ENCODE assay signal across 7 mouse cellular contexts in genomic region chrX:48343966-48344642, GRCm38 (mm10). TPM values are rescaled to one million over a fixed set of nuclear protein-coding genes. Genes with fewer than 3 reads are reported as not detected.
DNase-seq lines count a peak whose midpoint lies in the region; ATAC-seq and TF ChIP-seq lines count a peak whose summit lies in the region.

No protein-coding gene starts in this region.

- peak overlapping the region; percentile 68 for H3K9ac ChIP-seq in forebrain, embryonic 16.5 days (replicated peaks; ENCODE audit: low read depth, low read length)
- H3K9ac ChIP-seq in neural tube, embryonic 14.5 days (replicated peaks; ENCODE audit: low read depth, low read length): peak overlapping the region; percentile 47

- TF ChIP-seq POLR2A in bone marrow macrophage, adult 2 months (IDR thresholded peaks at IDR 0.05; ENCODE audit: borderline replicate concordance, low read depth, low read length): no peak

- peak; percentile 16 for DNase-seq in left cerebral cortex, postnatal 4 days
- no peak for DNase-seq in left cerebral cortex, adult 9 months (ENCODE audit: low spot score in 2 of 2)
- DNase-seq in liver: peak; percentile 27
- no peak for DNase-seq in urinary bladder, postnatal 36 days (ENCODE audit: low spot score in 2 of 2)

- H3K4me3 ChIP-seq in bone marrow macrophage, adult 2 months (ENCODE audit: insufficient read depth, low read length): peak overlapping the region; percentile 89
- H3K4me3 ChIP-seq in forebrain, embryonic 16.5 days (replicated peaks; ENCODE audit: low read length): peak overlapping the region; percentile 68
- H3K4me3 ChIP-seq in neural tube, embryonic 14.5 days (ENCODE audit: low read depth, low read length): peak overlapping the region; percentile 46

- peak overlapping the region; percentile 55 for H3K4me2 ChIP-seq in forebrain, embryonic 16.5 days (ENCODE audit: low read length)
- H3K4me2 ChIP-seq in neural tube, embryonic 14.5 days (ENCODE audit: low read depth, low read length): peak overlapping the region; percentile 47

- H3K4me1 ChIP-seq in bone marrow macrophage, adult 2 months (ENCODE audit: control insufficient read depth, insufficient read depth, low read length): no peaks in the 10 kb centered on the region
- H3K4me1 ChIP-seq in forebrain, embryonic 16.5 days (replicated peaks; ENCODE audit: control insufficient read depth, insufficient read depth, low read length): peaks cover 12% of the 10 kb centered on the region
- no peaks in the 10 kb centered on the region for H3K4me1 ChIP-seq in neural tube, embryonic 14.5 days (ENCODE audit: control insufficient read depth, insufficient read depth, low read length)

- whole genome bisulfite sequencing in forebrain, embryonic 16.5 days: 21% methylated on average over 29 of the region's 30 CpGs
- 17% methylated on average over 30 of the region's 30 CpGs for WGBS in neural tube, embryonic 14.5 days

- H3K9me3 ChIP-seq in forebrain, embryonic 16.5 days (ENCODE audit: control insufficient read depth, low read length): no peaks in the 10 kb centered on the region
- no peaks in the 10 kb centered on the region for H3K9me3 ChIP-seq in neural tube, embryonic 14.5 days (ENCODE audit: control insufficient read depth, low read length)

- ATAC-seq in forebrain, embryonic 16.5 days: peak; percentile 13
- ATAC-seq in neural tube, embryonic 14.5 days (ENCODE audit: low read depth): peak; percentile 29

- no peak overlapping the region for H3K27ac ChIP-seq in bone marrow macrophage, adult 2 months (ENCODE audit: insufficient read depth, low read depth, low read length)
- peak overlapping the region; percentile 82 for H3K27ac ChIP-seq in forebrain, embryonic 16.5 days (ENCODE audit: low read length)
- peak overlapping the region; percentile 55; the same call in 1 of the 2 replicates for H3K27ac ChIP-seq in neural tube, embryonic 14.5 days (ENCODE audit: low read depth, low read length)

- intact Hi-C loops in left cerebral cortex, postnatal 4 days (cut with DNase I): no loop called here

- no peak for TF ChIP-seq CTCF in bone marrow macrophage, adult 2 months (IDR thresholded peaks at IDR 0.05; ENCODE audit: low read depth, low read length)

- H3K27me3 ChIP-seq in forebrain, embryonic 16.5 days (replicated peaks; ENCODE audit: control insufficient read depth, insufficient read depth, low read length): no peaks in the 10 kb centered on the region
- H3K27me3 ChIP-seq in neural tube, embryonic 14.5 days (ENCODE audit: control insufficient read depth, insufficient read depth, low read length): no peaks in the 10 kb centered on the region

- no peaks in the 10 kb centered on the region for H3K36me3 ChIP-seq in forebrain, embryonic 16.5 days (ENCODE audit: control insufficient read depth, insufficient read depth)
- H3K36me3 ChIP-seq in neural tube, embryonic 14.5 days (ENCODE audit: control insufficient read depth, insufficient read depth, low read length): no peaks in the 10 kb centered on the region

RNA-seq across cellular contexts. Expression of gene Bcorl1, which starts 2.9 kb away (rescaled TPM):
- total RNA-seq in left cerebral cortex, postnatal 4 days (2021): 10 to 100 TPM; 27.9 to 33.5 TPM
- 9.6 TPM in 2 replicates for polyA plus RNA-seq in bone marrow macrophage, adult 2 months (2012; ENCODE audit: insufficient read depth, insufficient read length, missing spikeins)
- polyA plus RNA-seq in forebrain, embryonic 16.5 days (2015; fragmentation: Nextera tagmentation; extraction: Ambion mirVana): 8.4 and 8.5 TPM in 2 replicates
- polyA plus RNA-seq in neural tube, embryonic 14.5 days (2014; fragmentation: Nextera tagmentation; extraction: Ambion mirVana): 6.4 and 6.9 TPM in 2 replicates

Comparison
In these comparisons a context has a peak if more than half of its experiments do, and no peak if none do; other contexts are left out.
1. DNase-seq: peak in left cerebral cortex, postnatal 4 days (single experiment) and liver (single experiment); none in left cerebral cortex, adult 9 months (0 of 2) and urinary bladder, postnatal 36 days (0 of 2).
2. Peak in every context shown above with its lines, with median percentiles within 50 percentile points of each other: H3K4me3 ChIP-seq.